In genomic region chr1:22270131-22270530, GRCm38 (mm10) we compare ENCODE assay signal across 16 mouse cellular contexts.
A peak's percentile ranks its signal among the peaks of the same experiment; 100 is the strongest.
DNase-seq lines count a peak whose midpoint lies in the region; TF ChIP-seq lines count a peak whose summit lies in the region.
"Had no signal": no experiment of that assay in that cellular context is flagged by ENCODE, and none has a peak within 500 bp of the region (broad histone marks: within the 10 kb centered on the region; RNA-seq: fewer than 3 reads in every experiment).

No protein-coding gene starts in this region.

- no peak for TF ChIP-seq CTCF in left cerebral cortex, adult 2 months (IDR thresholded peaks at IDR 0.05)

- H3K27ac ChIP-seq in left cerebral cortex, adult 2 months: no peak overlapping the region

- DNase-seq in cerebellum, postnatal 10 days: peak; percentile 81 to 85
- no peak for DNase-seq in cerebellum, adult 9-10 months
- peak; percentile 71 to 72 for DNase-seq in cerebellum, postnatal 14 days
- DNase-seq in cerebellum, adult 18-20 months: no peak
- DNase-seq in left cerebral cortex, postnatal 4 days: peak; percentile 41
- DNase-seq in left cerebral cortex, adult 2 months (ENCODE audit: extremely low spot score in 1 of 2, low spot score in 2 of 2): no peak
- DNase-seq: adrenal gland, adult 2 months; adrenal gland, adult 8-10 months; adrenal gland, postnatal 10 days; adrenal gland, postnatal 14 days; adrenal gland, postnatal 25 days; adrenal gland, postnatal 36 days; B cell, adult 2 months; cerebellum, adult 11 months; cerebellum, adult 11-12 months; cerebellum, adult 2 months had no signal

- intact Hi-C loops in left cerebral cortex, postnatal 4 days (cut with DNase I): no loop called here
- intact Hi-C loops in left cerebral cortex, adult 2 months (cut with DNase I): no loop called here

- no peak overlapping the region for H3K4me3 ChIP-seq in left cerebral cortex, adult 2 months

Comparison
In these comparisons a context has a peak if more than half of its experiments do, and no peak if none do; other contexts are left out.
1. DNase-seq: peak in cerebellum, postnatal 10 days (2 of 2), cerebellum, postnatal 14 days (2 of 2) and left cerebral cortex, postnatal 4 days (single experiment); none in cerebellum, adult 9-10 months (single experiment), cerebellum, adult 18-20 months (0 of 2) and left cerebral cortex, adult 2 months (0 of 2).